Mouse (Mus musculus) megakaryocyte-erythroid progenitor cell, adult 5 weeks (primary cell): Measurements from ENCODE around the gene 1700049E17Rik2. TPM values are rescaled to one million over a fixed set of nuclear protein-coding genes. Genes with fewer than 3 reads are reported as not detected.

ENCODE experiments used
- polyA plus RNA-seq: library from polyadenylated mRNA; stranded (reverse); fragments of >175 nt; gene quantifications from 2 replicates; pipeline ENCODE4 v1.2.3, GENCODE M21; 2012

The 1700049E17Rik2 gene
- polyA plus RNA-seq: not detected in 2 replicates

GRCm38 (mm10) chr14:41572911-41573310 lies at the start of gene 1700049E17Rik2:
TSS of gene 1700049E17Rik2 (plus strand) at chr14:41573211.

GRCm38 (mm10) chr14:41555483-41555882 lies 17.5 kb upstream of the 1700049E17Rik2 start, which contains the start of gene Gm7970:
TSS of gene Gm7970 (minus strand) at chr14:41555583.

GRCm38 (mm10) chr14:41624512-41624911 lies 51.5 kb downstream of the 1700049E17Rik2 start, which contains the start of gene Gm3072:
TSS of gene Gm3072 (minus strand) at chr14:41624612.

Other genes starting within 250 kb of the 1700049E17Rik2 start
- gene Gm5798, start 224.6 kb upstream of the 1700049E17Rik2 start, polyA plus RNA-seq: not detected in 2 replicates
- gene Gm7945, start 186.8 kb upstream of the 1700049E17Rik2 start, polyA plus RNA-seq: not detected in 2 replicates
- not detected in 2 replicates for gene Gm6482, start 164.9 kb upstream of the 1700049E17Rik2 start, polyA plus RNA-seq
- gene Gm7954, start 119.7 kb upstream of the 1700049E17Rik2 start, polyA plus RNA-seq: not detected in 2 replicates
- not detected in 2 replicates for gene Gm3486, start 83.7 kb upstream of the 1700049E17Rik2 start, polyA plus RNA-seq
- not detected in 2 replicates for gene Gm7970, start 17.6 kb upstream of the 1700049E17Rik2 start, polyA plus RNA-seq
- not detected in 2 replicates for gene Gm3072, start 51.4 kb downstream of the 1700049E17Rik2 start, polyA plus RNA-seq
- not detected in 2 replicates for gene Gm3676, start 73.3 kb downstream of the 1700049E17Rik2 start, polyA plus RNA-seq
- not detected in 2 replicates for gene Gm8068, start 128.7 kb downstream of the 1700049E17Rik2 start, polyA plus RNA-seq
- gene Gm7929, start 177.4 kb downstream of the 1700049E17Rik2 start, polyA plus RNA-seq: not detected in 2 replicates
- gene Gm47189, start 199.2 kb downstream of the 1700049E17Rik2 start, polyA plus RNA-seq: not detected in 2 replicates